Mouse (Mus musculus): ENCODE measurements around the gene Enpep.

- TF ChIP-seq CTCF (IDR thresholded peaks at IDR 0.05; ENCODE audit: low read depth) = no peak
- TF ChIP-seq EP300 (IDR thresholded peaks at IDR 0.05; ENCODE audit: low read depth) = no peak
These were observed 22.6 kb downstream of the Enpep start for GRCm38 (mm10) chr3:129309926-129310325.
